Mouse (Mus musculus) cerebellum, postnatal 25 days (tissue): ENCODE results near the gene Gm21317.
"Not testable (repeated sequence)": the region's sequence is repeated elsewhere in the genome, so short reads cannot be mapped to it uniquely, and the experiment has no call there.

Experiments used
- DNase-seq, 2 experiments: peaks; one replicate each; pipeline ENCODE4 v3.0.0; 2021; ENCODE audit warnings: mixed read lengths in 2 of 2

Gm21317 gene

DNA sequence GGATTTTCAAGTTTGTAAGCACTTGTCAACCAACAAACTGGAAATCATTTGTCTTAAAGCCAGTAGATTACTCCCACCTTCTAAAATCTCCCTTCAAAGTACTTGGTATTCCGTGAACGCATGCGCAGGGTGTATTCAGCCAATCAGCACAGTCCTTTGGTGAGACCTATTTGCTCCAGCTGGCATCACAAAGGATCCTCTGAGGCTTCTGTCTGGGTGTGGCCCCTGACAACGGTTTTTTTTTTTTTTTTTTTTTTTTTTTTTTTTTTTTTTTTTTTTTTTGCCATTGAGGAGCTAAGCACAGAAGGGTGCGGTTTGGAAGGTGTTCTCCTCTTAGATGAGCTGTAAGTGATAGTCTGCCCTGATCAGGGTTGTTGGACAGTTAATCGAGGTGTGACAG lies at the start of gene Gm21317:
Gene Gm21317, plus strand, starts transcription at position 301 of the 400 bp plus-strand sequence.
- DNase-seq: not testable (repeated sequence)
